ENCODE assay signal across 8 mouse cellular contexts in the genomic region with DNA sequence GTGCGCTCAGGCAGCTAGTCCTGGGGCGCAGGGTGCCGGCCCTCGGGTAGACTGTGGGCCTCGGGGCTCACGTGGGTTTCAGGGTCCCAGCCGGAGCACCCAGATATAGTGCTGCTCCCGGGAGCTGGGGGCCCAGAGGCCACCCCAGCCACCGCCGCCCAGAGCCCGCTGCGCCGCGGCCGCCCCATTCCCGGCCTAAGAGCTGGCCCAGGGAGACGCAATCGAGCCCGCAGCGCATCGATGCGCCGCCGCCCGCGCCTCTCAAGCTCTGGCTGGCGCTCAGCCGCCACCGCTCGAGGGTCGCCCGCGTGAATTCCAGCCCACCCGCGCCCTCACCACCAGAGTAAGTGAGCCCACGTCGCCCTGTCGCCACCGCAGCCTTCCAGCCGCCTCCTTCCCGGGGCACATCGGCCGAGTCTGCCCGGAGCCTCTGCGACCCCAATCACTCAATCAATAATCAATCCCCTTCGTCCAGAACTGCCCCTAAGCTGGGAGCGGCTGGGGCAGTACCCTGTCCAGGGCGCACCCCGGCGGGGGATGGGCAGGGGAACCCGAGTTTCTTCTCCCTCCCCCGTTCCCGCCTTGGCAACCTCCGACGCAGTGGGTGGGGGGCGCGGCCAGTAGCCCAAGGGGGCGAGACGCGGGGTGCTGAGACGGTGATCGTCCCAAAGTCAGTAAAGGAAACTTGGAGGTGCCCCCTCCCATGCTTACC. TPM values are rescaled to one million over a fixed set of nuclear protein-coding genes. Genes with fewer than 3 reads are reported as not detected.
DNase-seq lines count a peak whose midpoint lies in the region; ATAC-seq and TF ChIP-seq lines count a peak whose summit lies in the region.

No protein-coding gene starts in this region.

- peak; percentile 72 for DNase-seq in R1 (ENCODE audit: low read depth, low spot score)
- peak; percentile 91 for DNase-seq in brain, embryonic 14.5 days (ENCODE audit: low read depth)
- peak; percentile 90 for DNase-seq in forebrain, embryonic 11.5 days (ENCODE audit: low spot score)
- DNase-seq in heart, postnatal 10 days = peak; percentile 78 to 79
- DNase-seq in kidney, postnatal 36 days = peak; percentile 62 to 82
- DNase-seq in lung, postnatal 14 days = peak; percentile 66
- DNase-seq in right cerebral cortex, adult 2 months (ENCODE audit: low spot score in 2 of 2) = peak; percentile 57 to 72

- peak overlapping the region; percentile 79 for H3K4me3 ChIP-seq in forebrain, embryonic 11.5 days (ENCODE audit: low read depth, low read length)

- intact Hi-C loops in heart, postnatal 10 days (cut with DNase I) = loop anchor here (5.0 kb wide), 1 partner anchor 651 kb away; no protein-coding TSS in a partner anchor

- WGBS in forebrain, embryonic 11.5 days = under 1% methylated on average over 52 of the region's 62 CpGs

- peak; percentile 37 for ATAC-seq in forebrain, embryonic 11.5 days (replicated peaks; ENCODE audit: low FRiP score)
- no peak for ATAC-seq in activated CD4-positive, CD25-positive, alpha-beta regulatory T cell, adult 4 months

- H3K36me3 ChIP-seq in forebrain, embryonic 11.5 days (ENCODE audit: control insufficient read depth, insufficient read depth, low read length) = no peaks in the 10 kb centered on the region

- H3K9me3 ChIP-seq in forebrain, embryonic 11.5 days (ENCODE audit: control insufficient read depth, low read length) = no peaks in the 10 kb centered on the region

- peak overlapping the region; percentile 77 for H3K9ac ChIP-seq in forebrain, embryonic 11.5 days (ENCODE audit: low read length)

- H3K4me1 ChIP-seq in forebrain, embryonic 11.5 days (replicated peaks; ENCODE audit: control insufficient read depth, insufficient read depth, low read length) = peaks cover 12% of the 10 kb centered on the region; the same call in 1 of the 2 replicates

- no peak overlapping the region for H3K27ac ChIP-seq in forebrain, embryonic 11.5 days (ENCODE audit: low read depth, low read length)

- TF ChIP-seq POLR2A in brain, embryonic 14.5 days (IDR thresholded peaks at IDR 0.05; ENCODE audit: borderline replicate concordance, extremely low read depth, insufficient read depth, insufficient read length, poor library complexity, severe bottlenecking) = no peak

- H3K4me2 ChIP-seq in forebrain, embryonic 11.5 days (ENCODE audit: low read depth, low read length, severe bottlenecking) = peak overlapping the region; percentile 99

- TF ChIP-seq CTCF in brain, embryonic 14.5 days (IDR thresholded peaks at IDR 0.05; ENCODE audit: borderline replicate concordance, extremely low read depth, insufficient read depth, insufficient read length) = no peak

- peaks cover 40% of the 10 kb centered on the region for H3K27me3 ChIP-seq in forebrain, embryonic 11.5 days (ENCODE audit: control insufficient read depth, insufficient read depth, low read length)

RNA-seq across cellular contexts. Expression of a gene that starts 1.4 kb away (rescaled TPM):
- 22.7 and 34.9 TPM in 2 replicates for polyA plus RNA-seq in brain, embryonic 14.5 days (2012; rRNA removed)
- 9.3 and 10.0 TPM in 2 replicates for polyA plus RNA-seq in forebrain, embryonic 11.5 days (2014; fragmentation: Nextera tagmentation; extraction: Ambion mirVana)
- 1 to 10 TPM; 7.3 to 7.4 TPM for total RNA-seq in heart, postnatal 10 days (2021)
- under 1 TPM in 1 of 2 experiments, not detected in 1; 0.77 TPM for polyA plus RNA-seq in activated CD4-positive, CD25-positive, alpha-beta regulatory T cell, adult 4 months (2017; shearing (Covaris generic))
